Mouse (Mus musculus): ENCODE results near the gene Dnaja3. TPM values are rescaled to one million over a fixed set of nuclear protein-coding genes. Genes with fewer than 3 reads are reported as not detected.

The Dnaja3 gene
- polyA plus RNA-seq (2017; shearing (Covaris generic)) = 54.6 TPM

DNA sequence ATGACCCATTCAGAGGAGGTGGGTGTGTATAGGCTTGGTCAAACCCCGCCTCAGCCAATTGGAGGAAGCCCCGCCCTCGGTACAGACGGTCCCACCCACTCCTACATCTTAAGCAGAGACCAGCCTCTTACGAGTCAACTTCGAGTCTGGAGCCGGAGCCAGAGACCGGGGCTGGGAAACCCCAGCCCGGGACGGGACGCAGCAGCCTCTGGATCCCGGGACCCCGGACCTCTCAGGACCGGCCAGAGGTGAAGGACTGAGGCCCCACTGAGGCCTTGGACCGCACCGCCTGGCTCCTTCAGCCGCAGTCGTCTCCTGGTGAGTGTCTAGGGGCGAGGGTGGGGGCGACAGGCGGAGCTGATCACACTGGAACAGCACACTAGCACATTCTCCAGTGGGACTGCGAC, at the start of gene Dnaja3, which contains the start of gene Vasn:
TSS of gene Dnaja3 (plus strand) at position 159 of the 407 bp plus-strand sequence.
TSS of gene Vasn (plus strand) at position 111 of the 407 bp plus-strand sequence.

DNA sequence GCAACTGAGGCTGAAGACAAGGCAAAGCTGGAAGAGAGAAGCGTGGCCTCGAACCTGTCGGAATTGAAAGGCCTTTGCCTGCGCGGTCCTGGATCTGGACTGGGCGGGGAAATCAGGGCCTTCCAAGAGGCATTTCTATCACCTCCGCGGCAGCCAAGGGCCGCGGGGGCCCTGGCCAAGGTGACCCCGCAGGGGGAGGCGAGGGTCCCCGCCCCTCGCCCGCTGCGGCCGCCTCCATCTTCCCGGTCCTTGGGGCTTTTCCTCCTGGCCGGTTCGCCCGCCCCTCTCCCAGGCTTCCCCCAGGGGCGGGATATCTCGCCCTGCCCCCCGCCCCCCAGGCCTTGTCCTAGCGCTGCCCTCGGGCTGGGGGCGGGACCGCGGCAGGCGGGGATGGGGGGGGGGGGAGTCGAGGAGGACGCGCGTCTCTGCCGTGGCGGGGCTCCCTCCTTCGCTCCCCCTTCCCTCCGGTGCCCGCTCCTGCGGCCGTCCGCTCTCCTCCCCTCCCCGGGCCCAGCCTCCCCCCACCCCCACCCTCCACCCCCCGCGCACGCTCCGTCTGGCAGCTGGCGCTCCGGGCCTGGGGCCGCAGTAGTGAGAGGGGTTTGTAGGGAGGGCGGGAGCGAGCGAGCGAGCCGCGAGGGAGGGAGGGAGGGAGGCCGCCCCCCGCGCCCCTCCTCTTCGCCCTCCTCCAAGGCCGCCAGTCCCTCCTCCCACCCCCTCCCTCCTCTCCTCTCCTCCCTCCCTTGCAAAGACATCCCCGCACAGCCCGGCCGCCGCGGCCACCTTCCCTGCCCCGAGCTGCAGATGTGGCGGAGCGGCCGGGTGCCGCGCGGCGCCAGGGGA, 45.6 kb upstream of the Dnaja3 start, which contains the start of gene Glis2:
TSS of gene Glis2 (plus strand) at position 743 of the 843 bp plus-strand sequence.

DNA sequence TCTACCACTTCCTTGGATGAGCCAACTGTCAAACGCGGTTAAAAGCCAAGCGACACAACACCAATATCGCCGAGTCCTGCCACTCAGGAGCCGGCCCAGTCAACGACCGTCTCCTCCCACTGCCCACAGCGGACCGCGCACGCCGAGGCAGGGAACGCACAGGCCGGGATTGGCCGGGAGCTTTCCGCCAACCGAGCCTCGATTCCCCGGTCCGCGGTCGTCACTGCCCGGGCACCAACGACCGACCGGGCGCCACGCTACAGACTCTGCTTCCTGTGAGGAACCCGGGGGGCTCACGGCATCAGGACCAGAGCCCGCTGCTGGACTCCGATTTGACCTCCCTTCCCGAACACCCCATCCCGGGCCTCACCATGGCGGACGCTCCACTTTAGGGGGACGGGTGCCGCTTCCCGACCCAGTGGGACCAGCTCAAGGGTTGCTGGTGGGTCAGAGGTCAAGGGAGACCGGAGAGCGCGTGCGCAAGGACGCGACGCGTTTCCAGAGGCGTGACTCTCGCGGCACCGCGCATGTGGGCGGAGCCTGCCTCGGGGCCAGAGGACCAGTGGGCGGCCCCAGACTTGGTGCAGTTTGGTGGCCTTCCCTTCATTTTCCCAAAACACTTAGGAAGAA, 15.2 kb upstream of the Dnaja3 start, which contains the start of gene Pam16:
TSS of gene Pam16 (minus strand) at position 508 of the 630 bp plus-strand sequence.

DNA sequence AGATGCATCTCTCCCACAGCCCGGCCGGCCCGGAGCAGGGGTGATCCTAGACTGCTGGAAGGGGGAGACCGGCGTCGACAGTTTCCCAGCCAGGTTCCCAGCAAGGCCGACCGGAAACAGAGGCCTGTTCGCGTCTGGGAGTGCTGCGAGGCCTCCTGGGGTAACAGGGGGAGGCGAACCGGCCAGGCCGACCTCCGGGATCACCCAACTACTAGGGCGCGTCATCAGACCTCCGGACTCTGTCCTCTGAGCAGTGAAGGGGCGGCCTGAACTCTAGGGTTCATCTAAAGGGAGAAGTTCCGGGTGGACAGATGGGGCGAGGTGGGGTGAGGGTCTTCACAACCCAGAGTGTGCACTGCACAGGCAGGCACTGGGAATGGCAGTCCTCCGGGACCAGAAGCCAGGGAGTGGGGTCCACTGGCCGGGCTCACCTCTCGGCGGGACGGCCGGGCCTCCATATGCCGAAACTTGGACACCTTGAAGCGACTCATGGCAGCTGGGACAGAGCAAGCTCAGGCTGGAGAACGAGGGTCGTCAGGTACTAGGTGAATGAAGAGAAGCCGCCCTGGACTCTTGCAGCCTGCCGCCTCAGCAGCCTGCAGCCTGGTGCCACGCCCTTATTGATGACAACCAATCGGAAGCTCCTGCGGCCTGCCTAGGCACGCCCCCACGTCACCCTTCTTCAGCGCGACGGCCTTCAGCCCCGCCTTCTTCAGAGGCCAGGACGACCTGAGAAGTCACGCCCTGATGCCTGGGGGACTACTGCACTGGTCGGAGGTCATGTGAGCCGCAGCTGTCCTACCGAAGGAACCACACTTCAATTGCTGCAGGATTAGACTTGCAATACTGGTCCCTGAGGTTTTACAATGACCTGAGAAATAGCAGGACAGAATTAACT, 39.6 kb downstream of the Dnaja3 start, which contains the start of gene Coro7:
TSS of gene Coro7 (minus strand) at position 657 of the 898 bp plus-strand sequence.

DNA sequence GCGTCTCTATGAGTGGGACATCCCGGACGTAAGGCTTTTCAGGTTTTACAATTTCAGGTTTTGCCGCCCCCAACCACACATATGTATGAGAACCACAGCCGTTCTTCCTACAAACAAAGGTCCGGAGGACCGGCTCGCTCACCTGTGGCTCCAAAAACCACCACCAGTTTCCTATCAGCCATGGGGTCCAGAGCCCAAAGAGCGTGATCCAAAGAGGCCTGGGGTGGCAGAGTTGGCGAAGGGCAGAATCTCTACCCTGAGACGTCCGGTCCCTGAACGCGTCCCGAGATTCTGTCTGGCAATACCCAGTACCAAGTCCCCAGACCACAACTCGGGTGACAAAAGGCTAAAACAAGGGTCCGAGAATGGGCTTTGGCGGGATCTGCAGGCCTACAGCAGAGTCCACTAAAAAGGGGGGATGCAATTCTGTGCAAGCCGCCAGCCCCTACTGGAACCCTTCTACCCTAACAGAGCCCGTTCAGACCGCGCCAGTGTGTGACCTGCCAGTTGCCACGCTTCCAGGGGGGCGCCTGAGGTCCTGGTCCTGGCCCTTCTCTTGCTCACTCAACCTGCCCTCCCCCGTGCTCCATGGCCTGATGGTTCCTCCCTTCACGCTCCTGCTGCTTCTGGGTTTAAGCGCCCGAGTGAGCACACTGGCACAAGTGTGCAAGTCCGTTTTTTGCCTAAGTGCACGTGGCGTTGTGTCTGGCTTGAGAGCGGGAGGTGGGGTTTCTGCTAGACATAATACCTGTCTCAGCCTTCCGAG, 79.1 kb downstream of the Dnaja3 start, which contains the start of gene Nmral1:
TSS of gene Nmral1 (minus strand) at position 604 of the 766 bp plus-strand sequence.

DNA sequence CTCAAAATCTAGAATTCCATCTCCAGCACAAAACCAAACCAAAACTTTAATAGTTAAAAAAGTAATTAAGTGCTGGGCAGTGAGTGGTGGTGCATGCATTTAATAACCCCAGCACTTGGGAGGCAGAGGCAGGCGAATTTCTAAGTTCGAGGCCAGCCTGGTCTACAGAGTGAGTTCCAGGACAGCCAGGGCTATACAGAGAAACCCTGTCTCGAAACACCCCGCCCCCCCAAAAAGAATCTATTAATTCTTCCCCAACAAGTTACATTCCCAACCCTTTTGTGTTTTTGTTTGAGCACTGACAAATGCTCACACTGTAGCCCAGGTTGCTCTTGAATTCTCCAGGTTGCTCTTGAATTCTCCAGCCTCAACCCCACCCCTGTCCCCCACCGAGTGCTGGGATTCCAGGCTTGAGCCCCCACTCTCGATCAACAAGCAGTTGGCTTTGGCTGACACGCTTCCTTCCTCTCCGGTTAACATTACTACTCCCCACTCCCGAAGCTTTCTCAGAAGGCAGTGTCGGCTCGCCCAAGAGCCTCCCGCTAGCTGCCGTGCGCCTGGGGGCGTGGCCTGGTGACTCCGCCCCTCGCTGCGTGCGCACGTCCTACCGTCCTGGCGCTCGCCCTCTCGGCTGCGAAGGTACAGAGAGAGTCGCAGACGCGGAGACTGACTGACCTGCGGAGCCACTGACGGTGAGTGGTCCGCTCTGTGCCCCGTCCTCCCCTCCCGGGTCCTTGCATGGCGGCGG, 86.2 kb downstream of the Dnaja3 start, which contains the start of gene Hmox2:
TSS of gene Hmox2 (plus strand) at position 582 of the 748 bp plus-strand sequence.

Other genes with a start within 250 kb of the Dnaja3 start
- gene Adcy9, start 219.5 kb upstream of the Dnaja3 start, polyA plus RNA-seq (2017; shearing (Covaris generic)) = 0.53 TPM
- 0.79 TPM for gene Srl, start 98.2 kb upstream of the Dnaja3 start, polyA plus RNA-seq (2017; shearing (Covaris generic))
- gene Tfap4, start 80.1 kb upstream of the Dnaja3 start, polyA plus RNA-seq (2017; shearing (Covaris generic)) = 3.7 TPM
- gene Glis2, start 45.3 kb upstream of the Dnaja3 start, polyA plus RNA-seq (2017; shearing (Covaris generic)) = 0.51 TPM
- gene Pam16, start 15.0 kb upstream of the Dnaja3 start, polyA plus RNA-seq (2017; shearing (Covaris generic)) = 9.3 TPM
- 0.79 TPM for gene Vasn, start within 50 bp of the Dnaja3 start, polyA plus RNA-seq (2017; shearing (Covaris generic))
- 135 TPM for gene Coro7, start 39.8 kb downstream of the Dnaja3 start, polyA plus RNA-seq (2017; shearing (Covaris generic))
- 8.1 TPM for gene Nmral1, start 79.4 kb downstream of the Dnaja3 start, polyA plus RNA-seq (2017; shearing (Covaris generic))
- gene Hmox2, start 86.4 kb downstream of the Dnaja3 start, polyA plus RNA-seq (2017; shearing (Covaris generic)) = 93.0 TPM
- gene Cdip1, start 150.3 kb downstream of the Dnaja3 start, polyA plus RNA-seq (2017; shearing (Covaris generic)) = 49.0 TPM
- 0.38 TPM for gene 4930562C15Rik, start 195.4 kb downstream of the Dnaja3 start, polyA plus RNA-seq (2017; shearing (Covaris generic))
- 54.5 TPM for gene Ubald1, start 240.3 kb downstream of the Dnaja3 start, polyA plus RNA-seq (2017; shearing (Covaris generic))
- 67.8 TPM for gene Mgrn1, start 246.3 kb downstream of the Dnaja3 start, polyA plus RNA-seq (2017; shearing (Covaris generic))